Comparison of ENCODE assay signal across 15 mouse cellular contexts in genomic region chr1:151825065-151825464, GRCm38 (mm10).
A peak's percentile ranks its signal among the peaks of the same experiment; 100 is the strongest.
DNase-seq lines count a peak whose midpoint lies in the region; ATAC-seq and TF ChIP-seq lines count a peak whose summit lies in the region.
"Had no signal": no experiment of that assay in that cellular context is flagged by ENCODE, and none has a peak within 500 bp of the region (broad histone marks: within the 10 kb centered on the region; RNA-seq: fewer than 3 reads in every experiment).

No protein-coding gene starts in this region.

- DNase-seq in cerebellum, postnatal 14 days, result peak; percentile 34 to 46
- DNase-seq in cerebellum, adult 8-10 months, result no peak
- peak; percentile 14 for DNase-seq in gastrocnemius, postnatal 25 days
- no peak for DNase-seq in gastrocnemius, adult 2 months
- DNase-seq in lung, postnatal 4 days, result no peak
- DNase-seq in layer of hippocampus, postnatal 14 days (ENCODE audit: low spot score in 2 of 2), result peak; percentile 22 to 49
- DNase-seq: cerebellum, postnatal 36 days; kidney, adult 8-10 months had no signal

- no peaks in the 10 kb centered on the region for H3K27me3 ChIP-seq in lung, embryonic 15.5 days
- H3K27me3 ChIP-seq in kidney, embryonic 14.5 days (ENCODE audit: control insufficient read depth, insufficient read depth, low read length), result no peaks in the 10 kb centered on the region
- H3K27me3 ChIP-seq: embryonic facial prominence, embryonic 13.5 days; heart, embryonic 13.5 days had no signal

- TF ChIP-seq CTCF in gastrocnemius, adult 2 months (IDR thresholded peaks at IDR 0.05), result no peak

- no peak overlapping the region for H3K9ac ChIP-seq in lung, embryonic 15.5 days
- H3K9ac ChIP-seq in kidney, embryonic 14.5 days (ENCODE audit: low read depth, low read length), result no peak overlapping the region
- H3K9ac ChIP-seq: embryonic facial prominence, embryonic 13.5 days; heart, embryonic 13.5 days; hindbrain, embryonic 14.5 days; liver, embryonic 14.5 days had no signal

- no peak overlapping the region for H3K4me3 ChIP-seq in gastrocnemius, adult 2 months
- no peak overlapping the region for H3K4me3 ChIP-seq in lung, embryonic 15.5 days
- no peak overlapping the region for H3K4me3 ChIP-seq in kidney, embryonic 14.5 days (ENCODE audit: low read length)
- H3K4me3 ChIP-seq: embryonic facial prominence, embryonic 13.5 days; heart, embryonic 13.5 days; midbrain, embryonic 10.5 days had no signal

- H3K4me1 ChIP-seq in lung, embryonic 15.5 days, result peaks cover 8% of the 10 kb centered on the region
- H3K4me1 ChIP-seq in kidney, embryonic 14.5 days (ENCODE audit: control insufficient read depth, insufficient read depth, low read length), result no peaks in the 10 kb centered on the region
- H3K4me1 ChIP-seq: embryonic facial prominence, embryonic 13.5 days; heart, embryonic 13.5 days; midbrain, embryonic 10.5 days had no signal

- H3K36me3 ChIP-seq in lung, embryonic 15.5 days, result no peaks in the 10 kb centered on the region
- no peaks in the 10 kb centered on the region for H3K36me3 ChIP-seq in kidney, embryonic 14.5 days (ENCODE audit: control insufficient read depth, insufficient read depth, low read length)
- H3K36me3 ChIP-seq: embryonic facial prominence, embryonic 13.5 days; heart, embryonic 13.5 days had no signal

- H3K9me3 ChIP-seq in lung, embryonic 15.5 days, result no peaks in the 10 kb centered on the region
- H3K9me3 ChIP-seq in kidney, embryonic 14.5 days (ENCODE audit: control insufficient read depth, low read length), result no peaks in the 10 kb centered on the region; the same call in 1 of the 2 replicates
- H3K9me3 ChIP-seq: embryonic facial prominence, embryonic 13.5 days; heart, embryonic 13.5 days; midbrain, embryonic 10.5 days had no signal

- H3K4me2 ChIP-seq in lung, embryonic 15.5 days, result no peak overlapping the region
- H3K4me2 ChIP-seq in kidney, embryonic 14.5 days (replicated peaks; ENCODE audit: low read depth, low read length), result no peak overlapping the region
- H3K4me2 ChIP-seq: embryonic facial prominence, embryonic 13.5 days; heart, embryonic 13.5 days; hindbrain, embryonic 14.5 days had no signal

- ATAC-seq in lung, embryonic 15.5 days (ENCODE audit: borderline replicate concordance, extremely low read depth, low FRiP score, low TSS enrichment), result peak; percentile 55
- ATAC-seq in kidney, embryonic 14.5 days (ENCODE audit: low FRiP score, low TSS enrichment), result no peak

- no peak overlapping the region for H3K27ac ChIP-seq in gastrocnemius, adult 2 months
- no peak overlapping the region for H3K27ac ChIP-seq in lung, embryonic 15.5 days
- no peak overlapping the region for H3K27ac ChIP-seq in kidney, embryonic 14.5 days (ENCODE audit: low read depth, low read length)
- H3K27ac ChIP-seq: embryonic facial prominence, embryonic 13.5 days; heart, embryonic 13.5 days; hindbrain, embryonic 14.5 days; liver, embryonic 14.5 days; midbrain, embryonic 10.5 days had no signal

- intact Hi-C loops in gastrocnemius, adult 2 months (cut with DNase I), result no loop called here

- 55% methylated on average over 7 of the region's 7 CpGs for WGBS in lung, embryonic 15.5 days
- 77% methylated on average over 7 of the region's 7 CpGs for WGBS in kidney, embryonic 14.5 days

Comparison
In these comparisons a context has a peak if more than half of its experiments do, and no peak if none do; other contexts are left out.
1. DNase-seq: peak in cerebellum, postnatal 14 days (2 of 2), gastrocnemius, postnatal 25 days (single experiment) and layer of hippocampus, postnatal 14 days (2 of 2); none in cerebellum, adult 8-10 months (single experiment), gastrocnemius, adult 2 months (single experiment) and lung, postnatal 4 days (0 of 2).